Mouse (Mus musculus): ENCODE results near the gene Npdc1. TPM values are rescaled to one million over a fixed set of nuclear protein-coding genes. Genes with fewer than 3 reads are reported as not detected.

Gene Npdc1
- total and polyA plus RNA-seq, 2 experiments from 2014 or later, result 188 to 442 TPM

DNA sequence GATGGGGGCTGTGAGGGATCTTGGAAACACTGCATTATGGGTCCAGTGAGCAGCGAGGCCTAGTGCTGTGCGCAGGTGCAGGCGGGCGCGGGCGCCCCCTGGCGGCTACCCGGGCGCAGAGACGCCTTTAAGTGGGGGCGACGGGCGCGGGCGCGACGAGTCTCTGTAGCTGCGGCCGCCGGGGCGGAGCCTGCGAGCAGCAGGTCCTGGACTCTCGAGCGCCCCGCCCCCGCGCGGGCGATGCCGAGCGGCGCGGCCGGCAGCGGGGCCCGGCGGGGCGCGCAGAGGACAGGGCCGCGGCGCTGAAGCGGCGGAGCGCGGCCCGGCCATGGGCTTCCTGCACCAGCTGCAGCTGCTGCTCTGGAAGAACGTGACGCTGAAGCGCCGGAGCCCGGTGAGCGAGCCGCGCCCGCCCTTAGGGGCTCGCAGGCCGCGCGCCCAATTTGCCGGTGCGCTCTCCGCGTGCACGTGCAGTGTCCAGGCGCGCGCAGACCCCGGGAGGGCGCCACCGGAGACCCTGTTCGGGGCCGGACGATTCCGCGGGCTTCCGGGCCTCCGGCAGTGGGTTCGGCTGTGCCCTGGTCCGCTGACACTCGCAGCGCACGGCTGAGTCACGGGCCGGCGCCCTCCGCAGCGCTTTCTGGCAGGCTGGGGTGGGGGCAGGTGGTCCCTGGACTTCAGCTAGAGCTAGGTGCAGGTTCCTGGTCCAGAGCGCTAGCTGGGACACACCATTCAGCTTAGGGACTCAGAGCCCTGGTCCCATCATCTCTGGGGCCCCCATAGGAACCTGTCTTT is 29.5 kb downstream of the Npdc1 start, which contains the start of gene Abca2:
Abca2 (plus strand) TSS at position 262 of the 795 bp plus-strand sequence.
- DNase-seq (peak; percentile 96), ATAC-seq (peak; percentile 97)
- H3K27ac ChIP-seq (ENCODE audit: low read depth, low read length), result peak within 1 kb of the TSS; percentile 86
- peak; percentile 96 for TF ChIP-seq CTCF (IDR thresholded peaks at IDR 0.05; ENCODE audit: low read depth)
- WGBS, result under 1% methylated on average over 86 of the region's 89 CpGs
- H3K9me3 ChIP-seq (ENCODE audit: low read length), result no peaks in the 10 kb centered on the region
- peaks cover 4% of the 10 kb centered on the region for H3K4me1 ChIP-seq (ENCODE audit: insufficient read depth)
- H3K9ac ChIP-seq, result peak within 1 kb of the TSS; percentile 87
- H3K36me3 ChIP-seq (ENCODE audit: insufficient read depth), result peaks cover 12% of the 10 kb centered on the region
- peak within 1 kb of the TSS; percentile 74 for H3K4me3 ChIP-seq (ENCODE audit: low read depth, low read length)
- H3K27me3 ChIP-seq (ENCODE audit: insufficient read depth, low read length), result no peaks in the 10 kb centered on the region; the same call in 1 of the 2 replicates
- H3K4me2 ChIP-seq (ENCODE audit: low read depth), result peak within 1 kb of the TSS; percentile 80

DNA sequence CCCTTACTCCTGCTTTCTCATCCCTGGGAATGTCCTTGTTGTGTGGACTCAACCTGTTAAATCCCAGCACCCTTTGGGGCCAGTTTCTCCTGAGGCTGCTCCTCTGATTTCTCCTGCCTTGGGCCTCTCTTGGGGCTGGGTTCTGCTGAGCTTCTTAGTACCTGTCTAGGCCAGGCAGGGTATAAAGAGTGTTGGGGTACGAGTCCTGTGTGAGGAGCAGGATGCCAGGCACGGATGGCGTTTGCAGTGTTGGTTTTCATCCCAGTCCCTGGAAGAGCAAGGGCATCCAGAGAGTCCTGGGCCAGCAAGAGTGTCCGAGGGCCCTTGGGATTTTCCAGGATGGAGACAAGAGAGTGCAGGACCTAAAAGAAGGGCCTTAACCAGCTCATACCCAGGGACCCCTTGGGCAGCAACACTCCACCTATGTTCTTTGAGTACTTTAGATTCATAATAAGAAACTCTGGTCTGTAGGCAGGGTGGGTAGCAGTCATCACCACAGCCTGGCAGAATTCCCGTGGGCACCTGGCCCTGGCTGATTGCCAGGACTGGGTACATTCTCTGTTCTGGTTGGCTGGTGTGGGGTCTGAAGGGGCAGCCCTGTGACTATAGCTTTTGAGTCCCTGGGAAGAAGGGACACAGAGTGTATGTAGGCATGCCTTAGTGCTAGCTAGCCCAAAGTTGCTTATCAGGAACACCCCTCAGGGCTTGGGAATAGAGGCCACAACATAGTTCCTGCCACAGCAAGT is 30.5 kb downstream of the Npdc1 start:
- Histone ChIP-seq H3K4me2 (ENCODE audit: low read depth) (peak overlapping the region; percentile 80), H3K9me3 (ENCODE audit: low read length) (no peaks in the 10 kb centered on the region), H3K4me3 (ENCODE audit: low read depth, low read length) (peak overlapping the region; percentile 74), H3K4me1 (ENCODE audit: insufficient read depth) (peaks cover 4% of the 10 kb centered on the region), H3K9ac (peak overlapping the region; percentile 87), H3K27ac (ENCODE audit: low read depth, low read length) (peak overlapping the region; percentile 86; the same call in 1 of the 2 replicates), H3K36me3 (ENCODE audit: insufficient read depth) (peaks cover 18% of the 10 kb centered on the region), H3K27me3 (ENCODE audit: insufficient read depth, low read length) (no peaks in the 10 kb centered on the region; the same call in 1 of the 2 replicates)
- 39% methylated on average over 5 of the region's 5 CpGs for WGBS
- DNase-seq (no peak), ATAC-seq (no peak)
- no peak for TF ChIP-seq CTCF (IDR thresholded peaks at IDR 0.05; ENCODE audit: low read depth)

DNA sequence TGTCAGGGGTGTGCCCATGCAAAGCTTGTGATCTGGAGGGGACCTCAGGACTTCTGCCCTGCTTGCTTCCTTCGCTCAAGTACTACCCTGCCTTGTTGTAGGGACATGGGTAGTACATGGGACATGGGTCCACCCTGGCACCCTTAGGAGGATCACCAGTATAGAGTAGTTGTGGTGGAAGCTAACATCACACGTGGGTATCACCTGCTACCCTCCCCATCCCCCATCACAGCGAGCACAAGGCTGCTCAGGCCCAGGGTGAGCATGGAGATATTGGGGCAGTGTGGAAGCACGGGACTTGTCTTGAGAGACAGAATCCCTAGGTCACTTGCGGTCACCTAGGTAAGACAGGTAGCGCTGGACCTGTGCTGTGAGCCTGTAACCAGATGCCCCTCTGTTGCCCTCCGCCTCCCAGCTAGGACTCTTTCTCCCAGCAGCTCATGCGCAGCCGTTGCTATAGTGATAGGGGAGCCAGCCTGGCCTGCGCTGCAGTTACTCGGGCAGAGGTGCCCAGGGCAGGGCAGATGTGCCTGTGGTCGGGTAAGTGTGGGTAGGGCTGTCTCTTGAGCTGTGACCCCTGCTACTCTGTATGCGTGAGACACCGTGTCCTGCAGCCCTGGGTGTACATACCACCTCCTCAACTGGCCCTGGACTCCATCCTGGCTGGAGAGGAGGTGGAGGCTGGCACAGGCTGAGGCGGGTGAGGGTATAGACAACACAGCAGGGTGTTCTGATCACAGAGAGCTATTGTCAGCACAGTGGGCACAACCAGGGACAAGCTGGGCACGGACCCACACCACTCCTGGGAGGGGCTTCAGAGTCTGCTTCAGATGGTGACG is 31.5 kb downstream of the Npdc1 start:
- peaks cover 27% of the 10 kb centered on the region for H3K36me3 ChIP-seq (ENCODE audit: insufficient read depth)
- H3K9ac ChIP-seq, result no peak overlapping the region; the same call in 1 of the 2 replicates
- TF ChIP-seq CTCF (IDR thresholded peaks at IDR 0.05; ENCODE audit: low read depth), result no peak
- H3K27ac ChIP-seq (ENCODE audit: low read depth, low read length), result no peak overlapping the region
- WGBS, result 62% methylated on average over 17 of the region's 17 CpGs
- H3K4me1 ChIP-seq (ENCODE audit: insufficient read depth), result peaks cover 4% of the 10 kb centered on the region
- no peak for DNase-seq
- no peak overlapping the region for H3K4me3 ChIP-seq (ENCODE audit: low read depth, low read length)
- no peak for ATAC-seq
- no peaks in the 10 kb centered on the region; the same call in 1 of the 2 replicates for H3K27me3 ChIP-seq (ENCODE audit: insufficient read depth, low read length)
- H3K9me3 ChIP-seq (ENCODE audit: low read length), result no peaks in the 10 kb centered on the region
- H3K4me2 ChIP-seq (ENCODE audit: low read depth), result 0 out of 2 replicates have a peak overlapping the region, but pooled peaks have one; percentile 80

DNA sequence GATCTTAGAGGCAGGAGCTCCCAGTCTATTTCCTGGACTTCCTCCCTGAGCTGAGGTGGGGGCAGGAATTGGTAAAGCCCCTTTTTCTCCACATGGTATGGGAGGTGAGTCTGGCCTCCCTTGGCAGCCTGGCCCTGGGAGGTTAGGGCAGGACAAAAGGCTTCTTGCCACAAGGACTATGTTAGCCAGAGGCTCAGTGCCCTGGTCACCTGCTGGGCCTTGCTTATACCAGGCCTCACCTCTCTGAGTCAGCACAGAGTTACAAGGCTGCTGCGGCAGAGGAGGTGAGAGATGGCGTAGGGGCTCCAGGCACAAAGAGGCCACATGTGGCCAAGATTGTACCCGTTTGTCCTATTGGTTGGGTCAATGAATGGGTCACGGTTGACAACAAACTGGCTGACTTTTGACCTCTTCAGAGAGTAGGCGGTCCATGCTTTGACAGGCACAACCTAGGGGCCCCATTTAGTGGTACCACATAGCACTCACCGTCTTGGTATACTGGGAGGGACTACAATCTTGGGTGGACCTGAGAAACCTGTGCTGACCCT is 32.2 kb downstream of the Npdc1 start:
- ATAC-seq, result no peak
- Histone ChIP-seq H3K36me3 (ENCODE audit: insufficient read depth) (peaks cover 35% of the 10 kb centered on the region), H3K4me3 (ENCODE audit: low read depth, low read length) (no peak overlapping the region), H3K4me2 (ENCODE audit: low read depth) (no peak overlapping the region), H3K27ac (ENCODE audit: low read depth, low read length) (no peak overlapping the region), H3K9me3 (ENCODE audit: low read length) (no peaks in the 10 kb centered on the region), H3K9ac (no peak overlapping the region), H3K27me3 (ENCODE audit: insufficient read depth, low read length) (no peaks in the 10 kb centered on the region), H3K4me1 (ENCODE audit: insufficient read depth) (peaks cover 4% of the 10 kb centered on the region)
- no peak for DNase-seq
- 73% methylated on average over 6 of the region's 6 CpGs for WGBS
- TF ChIP-seq CTCF (IDR thresholded peaks at IDR 0.05; ENCODE audit: low read depth), result no peak

DNA sequence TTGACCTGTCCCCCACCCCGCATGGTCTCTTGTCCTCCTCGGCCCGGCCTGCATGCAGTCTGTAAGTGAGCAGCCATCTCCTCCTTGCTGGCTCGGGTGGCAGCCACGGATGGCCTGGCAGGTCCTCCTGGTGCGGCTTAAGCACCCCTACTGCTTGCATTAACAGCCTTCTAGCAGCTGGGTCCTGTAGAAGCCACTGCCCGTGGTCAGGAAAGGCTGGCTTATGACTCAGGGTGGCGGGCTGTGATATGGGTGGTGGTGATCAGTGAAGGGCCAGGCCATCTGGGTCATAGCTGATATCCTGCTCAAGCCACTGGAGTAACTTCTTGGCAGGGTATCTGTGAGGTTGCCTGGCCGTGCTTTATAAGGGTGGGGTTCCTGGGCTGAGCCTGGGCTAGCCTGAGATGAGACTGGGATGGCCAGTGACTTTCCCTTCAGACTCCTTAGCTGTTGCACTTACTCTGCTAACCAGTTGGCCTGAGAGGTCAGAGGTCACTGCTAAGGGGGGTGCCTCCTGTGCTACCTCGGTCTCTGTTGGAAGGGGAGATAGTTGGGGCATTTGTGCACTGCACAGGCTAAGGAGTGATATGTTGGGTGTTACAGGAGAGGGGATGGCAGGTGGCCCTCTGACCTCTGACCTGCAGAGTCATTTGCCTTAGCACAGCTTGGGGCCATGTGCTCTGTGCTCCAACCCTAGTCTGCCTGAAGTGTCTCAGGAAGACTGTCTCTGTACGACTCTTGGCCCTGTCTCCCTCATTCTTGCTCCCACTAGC is 33.4 kb downstream of the Npdc1 start:
- Histone ChIP-seq H3K36me3 (ENCODE audit: insufficient read depth) (peaks cover 46% of the 10 kb centered on the region), H3K9me3 (ENCODE audit: low read length) (no peaks in the 10 kb centered on the region), H3K4me1 (ENCODE audit: insufficient read depth) (peaks cover 4% of the 10 kb centered on the region), H3K4me3 (ENCODE audit: low read depth, low read length) (no peak overlapping the region), H3K9ac (no peak overlapping the region), H3K27ac (ENCODE audit: low read depth, low read length) (no peak overlapping the region), H3K27me3 (ENCODE audit: insufficient read depth, low read length) (no peaks in the 10 kb centered on the region), H3K4me2 (ENCODE audit: low read depth) (no peak overlapping the region)
- TF ChIP-seq CTCF (IDR thresholded peaks at IDR 0.05; ENCODE audit: low read depth), result no peak
- DNase-seq (no peak), ATAC-seq (no peak)
- 87% methylated on average over 11 of the region's 11 CpGs for WGBS

DNA sequence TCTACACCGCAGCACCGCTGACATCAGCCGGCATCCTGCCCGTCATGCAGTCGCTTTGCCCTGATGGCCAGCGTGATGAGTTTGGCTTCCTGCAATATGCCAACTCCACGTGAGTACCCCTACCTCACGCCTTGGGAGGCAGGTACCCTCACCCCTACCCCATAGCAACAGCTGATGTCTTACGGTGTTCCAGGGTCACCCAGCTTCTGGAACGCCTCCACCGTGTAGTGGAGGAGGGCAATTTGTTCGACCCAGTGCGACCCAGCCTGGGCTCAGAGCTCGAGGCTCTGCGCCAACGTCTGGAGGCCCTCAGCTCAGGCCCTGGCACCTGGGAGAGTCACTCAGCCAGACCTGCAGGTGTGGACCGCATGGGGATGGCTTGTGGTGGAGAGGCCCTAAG is 34.0 kb downstream of the Npdc1 start:
- H3K36me3 ChIP-seq (ENCODE audit: insufficient read depth), result peaks cover 52% of the 10 kb centered on the region
- WGBS, result 92% methylated on average over 17 of the region's 17 CpGs
- ATAC-seq, result no peak

More for the DNA sequence above, 34.0 kb downstream of the Npdc1 start:
- Histone ChIP-seq H3K27me3 (ENCODE audit: insufficient read depth, low read length) (no peaks in the 10 kb centered on the region), H3K9ac (no peak overlapping the region), H3K4me2 (ENCODE audit: low read depth) (no peak overlapping the region), H3K27ac (ENCODE audit: low read depth, low read length) (no peak overlapping the region), H3K4me1 (ENCODE audit: insufficient read depth) (peaks cover 4% of the 10 kb centered on the region), H3K9me3 (ENCODE audit: low read length) (no peaks in the 10 kb centered on the region), H3K4me3 (ENCODE audit: low read depth, low read length) (no peak overlapping the region)
- no peak for DNase-seq
- no peak for TF ChIP-seq CTCF (IDR thresholded peaks at IDR 0.05; ENCODE audit: low read depth)
